Mouse (Mus musculus) cerebellum, adult 8-10 months (tissue): ENCODE results near the gene Meaf6.

ENCODE experiments used
- DNase-seq: peaks from one replicate; pipeline ENCODE4 v3.0.0; 2022

The Meaf6 gene

DNA sequence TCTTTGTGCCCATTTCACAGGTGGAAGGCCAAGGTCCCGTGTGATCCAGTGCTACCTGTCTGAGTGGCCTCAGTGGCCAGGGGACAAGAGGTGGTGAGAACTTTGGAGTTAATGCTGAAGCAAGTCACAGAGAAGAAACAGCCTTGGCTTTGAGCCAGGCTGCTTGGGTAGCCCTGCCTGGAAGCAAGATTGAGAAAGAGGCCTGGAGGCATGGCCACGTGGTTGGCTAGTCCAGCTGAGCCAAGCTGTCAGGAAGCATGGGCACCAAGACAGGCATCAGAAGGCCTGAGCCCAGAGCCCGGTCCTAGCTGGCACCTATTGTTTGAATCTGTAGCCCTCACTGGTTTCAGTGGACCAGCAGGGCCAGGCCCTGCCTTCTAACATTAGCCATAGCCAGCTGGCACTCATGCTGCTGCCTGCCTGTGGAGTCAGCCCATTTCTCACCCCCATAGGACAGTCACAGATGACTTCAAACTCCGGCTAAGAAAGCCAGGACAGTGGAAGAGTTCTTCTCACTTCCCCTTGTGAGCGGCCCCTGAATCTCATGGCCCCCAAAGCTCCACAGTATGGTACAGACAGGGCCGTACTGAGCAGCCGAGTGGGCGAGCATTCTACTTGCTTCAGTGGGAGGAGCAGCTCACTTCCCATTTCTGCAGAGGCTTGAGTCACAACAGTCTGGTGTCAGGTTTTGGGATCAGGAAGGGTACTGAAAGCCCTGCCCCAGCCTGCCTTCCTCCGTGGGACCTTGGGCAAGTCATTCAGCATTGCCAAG, 31.3 kb downstream of the Meaf6 start:
- DNase-seq: peak; percentile 42

DNA sequence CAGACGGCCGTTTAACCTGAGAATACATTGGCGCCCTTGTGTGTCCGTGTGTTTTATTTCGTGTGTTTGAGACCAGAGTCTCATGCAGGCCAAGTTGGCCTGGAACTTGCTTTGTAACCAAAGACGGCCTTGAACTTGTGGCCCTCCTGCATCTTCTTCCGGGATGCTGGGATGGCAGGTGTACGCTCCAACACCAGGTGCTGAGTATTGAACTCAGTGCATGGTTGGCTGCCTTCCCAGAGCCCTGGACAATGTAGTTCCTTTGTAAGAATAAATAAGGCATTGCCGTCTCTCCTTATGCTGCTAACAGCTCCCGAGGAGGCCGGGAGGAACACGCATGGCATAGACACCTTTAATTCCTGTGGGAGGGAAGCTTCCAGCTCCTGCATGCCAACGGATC, 32.0 kb downstream of the Meaf6 start:
- DNase-seq: no peak

DNA sequence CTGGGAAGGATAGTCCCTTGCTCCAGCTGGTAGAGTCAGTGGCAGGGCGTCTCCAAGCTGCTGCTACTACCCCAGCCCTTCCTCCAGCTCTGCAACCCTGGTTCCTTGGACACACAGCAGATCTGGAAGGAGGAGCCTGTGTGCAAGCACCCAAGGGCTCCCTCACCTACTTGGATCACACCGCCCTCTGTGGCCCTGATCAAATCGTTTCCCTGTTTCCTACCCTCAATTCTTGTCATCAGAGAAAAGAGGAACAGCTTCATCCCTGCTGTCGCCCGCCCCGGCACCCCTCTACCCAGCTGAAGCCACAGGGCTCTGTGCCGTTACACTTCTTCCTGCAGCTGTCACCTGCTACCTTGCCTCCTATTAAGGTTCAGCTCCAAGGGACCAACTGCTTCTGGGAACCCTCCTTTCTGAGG, 33.0 kb downstream of the Meaf6 start:
- no peak for DNase-seq

DNA sequence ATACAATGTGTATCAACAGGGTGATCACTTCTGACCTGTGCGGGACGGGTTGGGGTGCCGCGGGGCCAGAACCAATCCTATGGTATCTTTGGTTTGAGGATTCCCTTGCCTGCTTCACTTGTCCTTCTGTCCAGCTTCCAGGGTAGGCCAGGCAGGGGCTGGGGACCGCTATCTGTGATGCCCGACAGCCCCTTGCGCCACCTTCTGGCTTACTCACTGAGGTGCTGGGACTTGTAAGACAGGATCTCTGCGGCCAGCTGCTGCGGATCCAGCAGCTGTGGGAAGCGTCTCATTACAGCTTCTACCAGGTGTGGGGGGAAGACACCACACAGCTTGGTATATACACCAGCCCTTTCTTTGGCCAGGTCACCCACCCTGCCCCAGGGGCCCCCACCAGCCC, 34.1 kb downstream of the Meaf6 start:
- DNase-seq: no peak

DNA sequence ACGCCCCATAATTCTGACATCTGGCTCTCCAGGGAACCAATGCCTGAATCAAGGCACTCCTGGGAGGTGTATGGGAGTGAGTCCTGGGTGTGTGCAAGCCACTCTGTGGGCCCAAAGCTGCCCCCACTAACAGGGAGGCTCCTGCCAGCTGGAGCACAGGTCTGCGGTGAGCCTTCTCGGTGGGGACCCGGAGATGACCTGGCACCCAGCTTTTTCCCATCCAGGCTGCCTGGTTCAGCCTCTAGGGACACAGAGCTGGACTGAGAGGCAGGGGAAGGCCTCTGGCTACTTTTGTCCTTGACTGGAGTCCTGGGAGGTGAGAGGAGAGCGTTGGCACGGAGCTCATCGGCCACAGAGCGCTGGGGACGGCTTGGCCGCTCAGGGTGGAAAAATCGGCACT, 34.8 kb downstream of the Meaf6 start:
- DNase-seq: no peak

- no peak for DNase-seq
Observed at GRCm38 (mm10) chr4:125122431-125123278, 37.7 kb downstream of the Meaf6 start.

DNA sequence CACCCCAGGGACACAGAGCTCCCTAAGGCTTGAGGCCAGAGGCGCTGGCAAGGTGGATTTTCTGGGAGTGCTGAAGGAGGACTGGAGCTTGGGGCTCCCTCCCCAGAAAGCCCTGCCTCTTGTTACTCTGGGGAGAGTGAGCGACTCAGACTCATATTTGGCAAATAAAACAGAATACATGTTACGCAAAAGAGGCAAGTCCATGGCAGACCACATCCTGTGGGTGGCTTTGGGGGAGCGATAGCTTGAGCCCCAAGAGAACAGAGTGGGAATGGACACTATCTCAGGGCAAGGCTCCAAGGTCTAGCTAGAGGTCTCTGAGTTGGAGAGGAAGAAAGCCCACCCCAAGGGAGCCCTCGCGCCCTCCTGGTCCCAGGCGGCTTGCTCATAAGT, 38.3 kb downstream of the Meaf6 start:
- no peak for DNase-seq

GRCm38 (mm10) chr4:125124424-125125209, 39.7 kb downstream of the Meaf6 start:
- no peak for DNase-seq

- no peak for DNase-seq
Observed at GRCm38 (mm10) chr4:125125361-125125921, 40.5 kb downstream of the Meaf6 start.

- DNase-seq: no peak
Observed at GRCm38 (mm10) chr4:125126186-125126585, 41.3 kb downstream of the Meaf6 start.

GRCm38 (mm10) chr4:125126761-125127160, 41.8 kb downstream of the Meaf6 start:
- DNase-seq: no peak

GRCm38 (mm10) chr4:125127305-125128084, 42.6 kb downstream of the Meaf6 start, which contains the start of gene Zc3h12a:
Gene Zc3h12a (minus strand): TSS chr4:125127840.
- peak; percentile 34 for DNase-seq

DNA sequence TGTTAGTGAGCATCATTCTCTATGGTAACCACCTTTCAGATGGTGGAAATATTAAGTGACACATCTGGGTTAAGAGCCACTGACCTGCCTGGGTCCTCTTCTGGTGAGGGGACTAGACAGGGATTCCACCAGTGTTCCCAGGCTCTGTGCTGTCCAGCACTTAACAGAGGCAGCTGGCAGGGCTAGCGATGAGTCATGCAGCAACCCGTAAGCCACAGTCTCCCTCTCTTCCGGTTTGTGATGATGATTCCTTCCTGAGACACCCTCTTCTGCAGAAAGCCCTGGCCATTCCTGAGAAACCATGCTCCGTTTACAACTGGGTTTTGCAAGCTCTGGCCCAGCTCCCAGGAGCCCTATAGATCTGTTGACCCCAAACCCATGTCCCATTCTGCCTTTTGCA, 46.6 kb downstream of the Meaf6 start:
- DNase-seq: no peak

- no peak for DNase-seq
Observed at GRCm38 (mm10) chr4:125132394-125132793, 47.5 kb downstream of the Meaf6 start.

DNA sequence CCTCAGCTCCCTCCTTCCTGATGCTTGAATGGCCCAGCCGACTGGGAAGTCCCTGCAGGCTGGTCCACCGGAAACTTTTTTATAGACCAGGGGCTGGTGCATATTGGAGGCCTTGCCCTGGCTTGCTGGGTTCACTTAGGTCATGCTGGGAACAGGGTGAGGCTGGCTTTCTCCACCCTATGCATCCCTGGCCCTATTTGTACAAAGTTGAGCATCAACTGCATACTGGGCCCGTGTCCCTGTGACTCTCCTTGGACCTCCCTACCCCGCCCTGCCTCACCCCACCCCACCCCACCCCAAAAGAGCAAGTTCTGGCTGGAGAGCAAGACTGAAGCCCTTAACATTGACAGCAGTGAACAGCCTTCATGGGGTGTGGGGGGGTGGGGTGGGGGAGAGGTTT, 49.3 kb downstream of the Meaf6 start:
- no peak for DNase-seq

GRCm38 (mm10) chr4:125134631-125135030, 49.7 kb downstream of the Meaf6 start:
- no peak for DNase-seq

DNA sequence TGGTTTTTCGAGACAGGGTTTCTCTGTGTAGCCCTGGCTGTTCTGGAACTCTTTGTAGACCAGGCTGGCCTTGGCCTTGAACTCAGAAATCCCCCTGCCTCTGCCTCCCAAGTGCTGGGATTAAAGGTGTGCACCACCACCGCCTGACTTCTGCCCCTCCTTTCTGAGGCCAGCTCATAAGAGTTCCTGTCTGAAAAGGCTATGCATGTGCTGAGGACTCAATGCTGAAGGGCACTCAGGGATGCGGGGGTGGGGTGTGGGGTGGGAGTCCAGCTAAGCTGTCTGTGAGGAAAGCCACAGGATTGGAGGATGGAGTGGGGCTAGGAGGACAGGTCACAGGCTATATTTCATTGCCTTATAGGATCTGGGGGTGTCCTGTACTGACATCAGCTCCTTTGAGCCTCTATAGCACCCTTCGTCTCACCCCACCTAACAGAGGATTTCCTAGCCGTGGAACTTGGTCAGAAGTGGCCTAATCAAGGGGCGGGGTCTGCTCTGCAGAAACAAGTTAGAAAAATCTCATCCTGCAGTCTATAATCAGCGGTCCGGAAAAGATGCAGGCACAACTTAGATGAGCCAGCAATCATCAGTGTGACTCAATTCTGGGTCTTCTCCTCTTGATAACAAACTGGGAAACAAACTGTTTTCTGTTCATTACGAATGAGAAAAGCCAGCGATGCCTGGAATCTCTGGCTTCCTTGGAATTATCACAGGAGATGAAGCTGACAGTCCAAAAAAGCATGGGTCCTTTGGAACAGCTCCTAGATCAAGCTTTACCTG, 50.3 kb downstream of the Meaf6 start:
- no peak for DNase-seq

- DNase-seq: no peak
Observed at GRCm38 (mm10) chr4:125136303-125136888, 51.5 kb downstream of the Meaf6 start.

DNA sequence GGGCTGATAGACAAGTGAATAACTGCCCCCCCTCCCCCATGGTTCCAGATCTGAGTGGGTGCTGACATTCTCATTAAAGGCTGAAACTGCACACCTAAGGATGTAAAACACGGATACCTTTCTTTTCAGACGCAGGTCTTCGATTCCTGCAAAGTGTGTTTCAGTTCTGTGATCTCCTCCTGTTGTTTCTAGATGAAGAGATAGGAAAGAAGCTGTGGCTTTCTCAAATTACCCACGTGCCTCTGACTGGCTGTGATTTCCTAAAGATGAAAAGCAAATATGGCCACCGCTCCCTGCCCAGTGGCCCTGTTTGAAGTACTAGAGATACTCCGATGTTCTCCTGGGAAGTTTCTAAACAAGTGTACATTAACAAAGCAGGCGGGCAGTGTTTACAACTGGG, 53.4 kb downstream of the Meaf6 start:
- no peak for DNase-seq

GRCm38 (mm10) chr4:125144211-125144610, 59.3 kb downstream of the Meaf6 start:
- no peak for DNase-seq

GRCm38 (mm10) chr4:125144627-125145026, 59.7 kb downstream of the Meaf6 start:
- no peak for DNase-seq
